In genomic region chr10:51023308-51024279, GRCm38 (mm10) we compare ENCODE assay signal across 16 mouse cellular contexts.
"Had no signal": no experiment of that assay in that cellular context is flagged by ENCODE, and none has a peak within 500 bp of the region (broad histone marks: within the 10 kb centered on the region; RNA-seq: fewer than 3 reads in every experiment).

No protein-coding gene starts in this region.

- H3K9me3 ChIP-seq: intestine, embryonic 15.5 days; limb, embryonic 10.5 days; liver, embryonic 15.5 days; neural tube, embryonic 12.5 days had no signal

- H3K4me3 ChIP-seq: intestine, embryonic 15.5 days; limb, embryonic 10.5 days; liver, embryonic 15.5 days; myocyte; neural tube, embryonic 12.5 days had no signal

- H3K27ac ChIP-seq: intestine, embryonic 15.5 days; limb, embryonic 10.5 days; liver, embryonic 15.5 days; neural tube, embryonic 12.5 days had no signal

- H3K4me1 ChIP-seq: intestine, embryonic 15.5 days; limb, embryonic 10.5 days; liver, embryonic 15.5 days; neural tube, embryonic 12.5 days had no signal

- H3K9ac ChIP-seq: intestine, embryonic 15.5 days; liver, embryonic 15.5 days; neural tube, embryonic 12.5 days had no signal

- H3K27me3 ChIP-seq: intestine, embryonic 15.5 days; liver, embryonic 15.5 days; neural tube, embryonic 12.5 days had no signal

- DNase-seq: kidney, adult 18-20 months; kidney, postnatal 10 days; lung, adult 2 months; lung, postnatal 36 days; retina, postnatal 1 day; right cerebral cortex, postnatal 4 days; spleen, adult 18-20 months; thymus, adult 18-20 months; thymus, postnatal 14 days had no signal

- H3K36me3 ChIP-seq: intestine, embryonic 15.5 days; limb, embryonic 10.5 days; liver, embryonic 15.5 days; neural tube, embryonic 12.5 days had no signal

- H3K4me2 ChIP-seq: intestine, embryonic 15.5 days; liver, embryonic 11.5 days; liver, embryonic 15.5 days; neural tube, embryonic 12.5 days had no signal

- ATAC-seq: intestine, embryonic 15.5 days; lung, postnatal 0 days had no signal
